Mouse (Mus musculus) CD4-positive helper T cell, adult 2 months (primary cell): ENCODE measurements around the gene Itgb7.

Experiments used
- DNase-seq: peaks from one replicate; pipeline ENCODE4 v3.0.0-alpha.2; 2012; ENCODE audit warnings: low read depth, missing footprints, low spot score

Gene Itgb7

GRCm38 (mm10) chr15:102248812-102249191 lies 17.1 kb upstream of the Itgb7 start:
- DNase-seq = peak; percentile 2

GRCm38 (mm10) chr15:102248131-102248811 lies 16.5 kb upstream of the Itgb7 start:
- peak; percentile 10 for DNase-seq

- no peak for DNase-seq
Measured at GRCm38 (mm10) chr15:102247252-102248130, 15.7 kb upstream of the Itgb7 start.

- peak; percentile 89 for DNase-seq
Measured at GRCm38 (mm10) chr15:102246866-102247251, 15.1 kb upstream of the Itgb7 start.

GRCm38 (mm10) chr15:102245891-102246741 lies 14.4 kb upstream of the Itgb7 start:
- peak; percentile 93 for DNase-seq

- DNase-seq = peak; percentile 57
Measured at GRCm38 (mm10) chr15:102245461-102245881, 13.7 kb upstream of the Itgb7 start.

- DNase-seq = no peak
Measured at GRCm38 (mm10) chr15:102244306-102245191, 12.8 kb upstream of the Itgb7 start.

- DNase-seq = peak; percentile 65
Measured at GRCm38 (mm10) chr15:102243229-102244190, 11.8 kb upstream of the Itgb7 start.

- no peak for DNase-seq
Measured at GRCm38 (mm10) chr15:102242404-102243228, 10.9 kb upstream of the Itgb7 start.

- DNase-seq = no peak
Measured at GRCm38 (mm10) chr15:102240607-102241006, 8.9 kb upstream of the Itgb7 start.

GRCm38 (mm10) chr15:102239851-102240250 lies 8.1 kb upstream of the Itgb7 start:
- DNase-seq = no peak

GRCm38 (mm10) chr15:102239260-102239590 lies 7.5 kb upstream of the Itgb7 start:
- DNase-seq = peak; percentile 75

- DNase-seq = no peak
Measured at GRCm38 (mm10) chr15:102238543-102239259, 7.0 kb upstream of the Itgb7 start.

- peak; percentile 37 for DNase-seq
Measured at GRCm38 (mm10) chr15:102235371-102236027, 3.8 kb upstream of the Itgb7 start.

GRCm38 (mm10) chr15:102233896-102234295 lies 2.2 kb upstream of the Itgb7 start:
- DNase-seq = peak; percentile 64

- no peak for DNase-seq
Measured at GRCm38 (mm10) chr15:102232764-102233163, 1.0 kb upstream of the Itgb7 start.

- DNase-seq = peak; percentile 77
Measured at GRCm38 (mm10) chr15:102230408-102231321, 1.1 kb downstream of the Itgb7 start.
